21 mouse cellular contexts compared by ENCODE assay signal in genomic region chr10:29555983-29556382, GRCm38 (mm10). TPM values are rescaled to one million over a fixed set of nuclear protein-coding genes. Genes with fewer than 3 reads are reported as not detected.
DNase-seq lines count a peak whose midpoint lies in the region; ATAC-seq and TF ChIP-seq lines count a peak whose summit lies in the region.
"Had no signal": no experiment of that assay in that cellular context is flagged by ENCODE, and none has a peak within 500 bp of the region (broad histone marks: within the 10 kb centered on the region; RNA-seq: fewer than 3 reads in every experiment).

No protein-coding gene starts in this region.

- intact Hi-C loops in left cerebral cortex, adult 2 months (cut with DNase I): no loop called here
- intact Hi-C loops in left cerebral cortex, postnatal 14 days (cut with DNase I): no loop called here

- no peak for DNase-seq in frontal cortex, postnatal 14 days (ENCODE audit: low spot score in 2 of 2)
- no peak for DNase-seq in left cerebral cortex, adult 2 months (ENCODE audit: extremely low spot score in 1 of 2, low spot score in 2 of 2)
- DNase-seq in left cerebral cortex, postnatal 14 days (ENCODE audit: low spot score in 2 of 2): no peak
- DNase-seq in CH12.LX (ENCODE audit: extremely low read depth): no peak
- peak; percentile 33 for DNase-seq in forelimb bud, embryonic 11.5 days (ENCODE audit: low read depth, low spot score)
- DNase-seq in heart, embryonic 10.5 days (ENCODE audit: low spot score): no peak
- DNase-seq: adrenal gland, postnatal 10 days; cerebellum, adult 18-20 months; cerebellum, postnatal 25 days; gastrocnemius, postnatal 14 days; heart, adult 18-20 months; liver, postnatal 0 days; thymus, adult 2 months had no signal

- 68% methylated on average over 2 of the region's 2 CpGs for WGBS in heart, embryonic 10.5 days

- H3K9ac ChIP-seq in CH12.LX (ENCODE audit: insufficient read depth, low read depth): no peak overlapping the region
- H3K9ac ChIP-seq: forebrain, embryonic 12.5 days; hindbrain, embryonic 12.5 days; kidney, embryonic 15.5 days; limb, embryonic 12.5 days; liver, postnatal 0 days had no signal

- ATAC-seq in frontal cortex, adult (ENCODE audit: low TSS enrichment): peak; percentile 57; the same call in 1 of the 2 replicates
- ATAC-seq: liver, postnatal 0 days; midbrain, embryonic 16.5 days had no signal

- peak; percentile 26 for TF ChIP-seq CTCF in left cerebral cortex, adult 2 months (IDR thresholded peaks at IDR 0.05)
- no peak for TF ChIP-seq CTCF in CH12.LX (conservative IDR thresholded peaks at IDR 0.05 in 1 of 2, IDR thresholded peaks at IDR 0.05 in 1 of 2; ENCODE audit: low read depth in 2 of 2, low read length in 2 of 2)

- no peak for TF ChIP-seq EP300 in CH12.LX (IDR thresholded peaks at IDR 0.05; ENCODE audit: low read length)

- H3K4me3 ChIP-seq in left cerebral cortex, adult 2 months: no peak overlapping the region
- H3K4me3 ChIP-seq in CH12.LX (replicated peaks in 1 of 3; ENCODE audit: low read depth in 2 of 3, low read length in 2 of 3, poor library complexity in 1 of 3): no peak overlapping the region
- no peak overlapping the region for H3K4me3 ChIP-seq in heart, embryonic 10.5 days
- H3K4me3 ChIP-seq: forebrain, embryonic 12.5 days; hindbrain, embryonic 12.5 days; kidney, embryonic 15.5 days; limb, embryonic 12.5 days had no signal

- H3K4me2 ChIP-seq in CH12.LX (ENCODE audit: insufficient read depth, low read depth, poor library complexity, severe bottlenecking): no peak overlapping the region
- H3K4me2 ChIP-seq: forebrain, embryonic 12.5 days; hindbrain, embryonic 12.5 days; kidney, embryonic 15.5 days; limb, embryonic 12.5 days; liver, embryonic 11.5 days had no signal

- H3K27me3 ChIP-seq in CH12.LX (replicated peaks): no peaks in the 10 kb centered on the region
- H3K27me3 ChIP-seq in heart, embryonic 10.5 days (ENCODE audit: insufficient read depth, poor library complexity, severe bottlenecking): no peaks in the 10 kb centered on the region
- H3K27me3 ChIP-seq: forebrain, embryonic 12.5 days; hindbrain, embryonic 12.5 days; kidney, embryonic 15.5 days; limb, embryonic 12.5 days had no signal

- H3K9me3 ChIP-seq in CH12.LX (replicated peaks; ENCODE audit: low read length): no peaks in the 10 kb centered on the region
- no peaks in the 10 kb centered on the region for H3K9me3 ChIP-seq in heart, embryonic 10.5 days
- H3K9me3 ChIP-seq: forebrain, embryonic 12.5 days; hindbrain, embryonic 12.5 days; kidney, embryonic 15.5 days had no signal

- H3K4me1 ChIP-seq in CH12.LX (ENCODE audit: control insufficient read depth in 1 of 2, insufficient read depth in 2 of 2): no peaks in the 10 kb centered on the region
- H3K4me1 ChIP-seq in heart, embryonic 10.5 days: no peaks in the 10 kb centered on the region
- H3K4me1 ChIP-seq: forebrain, embryonic 12.5 days; hindbrain, embryonic 12.5 days had no signal

- H3K79me2 ChIP-seq in CH12.LX (replicated peaks; ENCODE audit: control insufficient read depth, extremely low read depth, insufficient read depth, poor library complexity, severe bottlenecking): no peaks in the 10 kb centered on the region

- H3K36me3 ChIP-seq in CH12.LX (replicated peaks in 1 of 2; ENCODE audit: control insufficient read depth in 1 of 2, insufficient read depth in 1 of 2, low read length in 1 of 2): no peaks in the 10 kb centered on the region
- no peaks in the 10 kb centered on the region for H3K36me3 ChIP-seq in heart, embryonic 10.5 days
- H3K36me3 ChIP-seq: forebrain, embryonic 12.5 days; hindbrain, embryonic 12.5 days; kidney, embryonic 15.5 days; limb, embryonic 12.5 days had no signal

- in situ Hi-C loops in CH12.LX (cut with MboI; ENCODE audit: low pct_ligation_motif_present, low pct_unique_long_range_greater_than_20kb, low sequenced_read_pairs): no loop called here

- TF ChIP-seq RAD21 in CH12.LX (IDR thresholded peaks at IDR 0.05; ENCODE audit: low read depth, low read length): peak; percentile 13

- dilution Hi-C loops in CH12.LX (cut with MboI; ENCODE audit: extremely low pct_ligation_motif_present, extremely low pct_unique_long_range_greater_than_20kb, low sequenced_read_pairs): no loop called here

- no peak overlapping the region for H3K27ac ChIP-seq in left cerebral cortex, adult 2 months
- H3K27ac ChIP-seq in CH12.LX (ENCODE audit: insufficient read depth, low read depth): no peak overlapping the region
- H3K27ac ChIP-seq in heart, embryonic 10.5 days: no peak overlapping the region
- H3K27ac ChIP-seq: forebrain, embryonic 12.5 days; hindbrain, embryonic 12.5 days; kidney, embryonic 15.5 days; limb, embryonic 12.5 days; macrophage had no signal

- TF ChIP-seq POLR2A in CH12.LX (IDR thresholded peaks at IDR 0.05; ENCODE audit: low read depth, low read length): no peak

TF ChIP-seq in CH12.LX, 34 proteins besides CTCF, POLR2A, EP300 and RAD21:
- TF ChIP-seq ZNF384 (IDR thresholded peaks at IDR 0.05; ENCODE audit: low read depth, low read length) (0 out of 2 replicates have a peak, but pooled peaks have one; percentile 20), UBTF (IDR thresholded peaks at IDR 0.05; ENCODE audit: low read depth, low read length) (no peak)

RNA-seq across cellular contexts. Expression of gene Rspo3, which starts 20.3 kb away (rescaled TPM):
- total RNA-seq in left cerebral cortex, adult 2 months (2021): 10 to 100 TPM; 12.5 TPM
- 10 to 100 TPM; 11.3 to 11.9 TPM for total RNA-seq in left cerebral cortex, postnatal 14 days (2021)
- not detected in 2 replicates for total RNA-seq in CH12.LX (2012; rRNA removed)
- total RNA-seq in CH12.LX (2014; rRNA removed): not detected in 2 replicates
- not detected in 2 replicates for polyA plus RNA-seq in CH12.LX (2012; ENCODE audit: insufficient read length, low read depth)
- polyA plus RNA-seq in heart, embryonic 10.5 days (2016; fragmentation: Nextera tagmentation; extraction: Ambion mirVana): 16.3 and 18.9 TPM in 2 replicates
- polyA plus RNA-seq: macrophage had no signal

Comparison
In these comparisons a context has a peak if more than half of its experiments do, and no peak if none do; other contexts are left out.
1. RNA of gene Rspo3, which starts 20.3 kb away (total RNA-seq): 12.5 TPM in left cerebral cortex, adult 2 months and 11.3 to 11.9 TPM in left cerebral cortex, postnatal 14 days; not detected in CH12.LX; every median in the first group is over 10 times any median in the second.